Mouse (Mus musculus): ENCODE data around the gene Tuba4a.

Tuba4a gene

DNA sequence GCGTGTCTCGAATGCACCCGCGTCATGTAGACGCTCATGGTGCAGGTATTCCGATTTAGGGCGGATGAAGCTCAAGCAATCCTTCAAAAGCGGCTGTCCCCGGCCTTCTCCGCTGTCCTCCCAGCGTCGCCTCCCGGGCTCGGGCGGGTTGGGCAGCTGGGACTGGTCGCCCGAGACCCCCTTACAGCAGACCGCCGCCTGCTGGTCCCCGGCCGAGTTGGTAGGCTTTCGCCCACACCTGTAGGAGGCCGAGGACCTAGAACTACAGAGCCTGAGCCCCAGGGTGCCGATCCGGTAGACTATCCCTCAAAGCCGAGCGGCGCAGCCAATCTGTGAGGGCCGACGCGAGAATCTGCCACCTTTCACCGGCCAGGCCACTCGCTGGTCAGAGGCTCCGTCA lies at the start of gene Tuba4a:
Gene Tuba4a, minus strand, starts transcription at position 335 of the 400 bp plus-strand sequence.
- DNase-seq (ENCODE audit: low spot score) = no peak

DNA sequence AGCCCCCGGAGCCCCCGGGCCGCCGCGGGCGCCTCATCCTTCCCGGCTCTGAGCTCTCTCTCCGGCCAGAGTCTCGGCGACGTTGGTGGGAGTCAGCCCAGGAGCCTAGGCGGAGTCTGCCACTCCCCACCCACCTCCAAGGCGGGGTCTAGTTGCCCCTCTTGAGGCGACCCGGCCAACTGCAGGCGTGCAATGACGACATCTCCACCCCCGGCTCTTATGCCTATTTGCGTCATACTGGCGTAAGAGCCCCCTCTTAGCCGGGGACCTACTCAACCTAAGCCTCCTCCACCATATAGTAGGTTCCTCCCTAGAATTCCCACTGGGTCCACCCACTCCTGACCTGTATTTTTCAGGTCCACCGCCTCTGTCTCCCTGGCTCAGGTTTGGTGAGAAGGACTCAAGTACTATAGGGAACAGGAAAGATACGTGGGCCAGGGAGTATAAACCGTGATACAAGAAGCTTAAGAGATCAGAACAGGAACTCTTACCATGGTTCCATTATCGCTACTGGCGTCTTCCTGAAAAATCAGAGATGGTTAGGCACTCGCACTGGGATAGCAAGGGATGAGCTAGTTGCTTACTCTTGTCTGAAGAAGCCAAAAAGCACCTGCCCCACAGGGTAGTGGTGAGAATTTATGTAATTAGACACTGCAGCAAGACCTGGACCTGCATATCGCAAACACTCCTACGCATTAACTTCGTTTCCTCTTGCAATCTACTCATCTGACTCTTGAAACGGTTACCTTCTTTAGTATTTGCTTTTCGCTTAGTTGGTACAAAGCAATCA lies 44.6 kb upstream of the Tuba4a start, which contains the start of gene Ptprn:
Gene Ptprn, minus strand, starts transcription at position 412 of the 790 bp plus-strand sequence.
- DNase-seq (ENCODE audit: low spot score) = no peak

DNA sequence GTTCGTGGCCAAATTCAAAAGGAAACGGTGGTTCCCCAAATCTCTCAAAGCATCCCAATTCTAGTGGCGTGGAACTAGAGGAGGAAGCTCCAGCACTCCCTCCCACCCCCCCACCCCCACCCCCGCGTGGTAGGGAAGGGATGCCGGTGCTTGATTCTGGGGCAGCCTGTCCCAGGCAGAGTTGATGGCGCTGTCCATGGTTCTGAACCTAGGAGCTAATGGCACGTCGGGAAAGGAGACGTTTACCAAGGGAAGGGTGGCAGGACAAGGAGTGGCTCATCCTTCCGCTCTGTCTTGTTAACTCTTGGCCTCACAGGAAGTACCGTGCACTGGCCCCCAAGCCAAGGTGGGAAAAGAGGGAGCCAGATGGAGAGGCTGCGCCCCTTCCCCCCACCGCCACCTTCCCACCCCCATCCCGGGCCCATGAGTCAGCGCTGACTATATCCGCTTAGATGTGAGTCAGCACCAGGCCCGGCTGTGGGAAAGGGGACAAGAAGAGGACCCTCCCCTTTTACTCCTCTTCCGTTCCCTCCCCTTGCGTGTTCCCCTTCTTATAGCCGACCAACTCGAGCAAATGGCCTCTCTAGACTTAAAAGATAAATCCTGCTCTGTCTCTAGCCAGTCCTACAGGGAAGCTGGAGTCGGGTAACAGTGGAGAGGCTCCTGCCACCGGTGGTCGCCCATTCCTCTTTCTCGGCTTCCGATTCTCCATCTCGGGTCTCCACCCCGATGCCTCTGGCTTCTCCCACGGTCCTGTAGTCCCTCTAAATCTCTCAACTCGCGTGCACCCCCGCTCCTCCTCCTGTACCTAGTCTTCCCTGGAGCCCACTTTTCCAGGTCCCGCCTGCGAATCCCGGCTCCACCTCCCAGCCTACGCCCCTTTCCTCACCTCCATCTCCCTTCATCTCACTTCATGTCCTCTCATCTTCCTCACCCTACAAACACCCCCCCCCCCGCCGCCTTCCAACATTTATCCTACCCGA lies 43.6 kb upstream of the Tuba4a start:
- peak; percentile 75 for DNase-seq (ENCODE audit: low spot score)

DNA sequence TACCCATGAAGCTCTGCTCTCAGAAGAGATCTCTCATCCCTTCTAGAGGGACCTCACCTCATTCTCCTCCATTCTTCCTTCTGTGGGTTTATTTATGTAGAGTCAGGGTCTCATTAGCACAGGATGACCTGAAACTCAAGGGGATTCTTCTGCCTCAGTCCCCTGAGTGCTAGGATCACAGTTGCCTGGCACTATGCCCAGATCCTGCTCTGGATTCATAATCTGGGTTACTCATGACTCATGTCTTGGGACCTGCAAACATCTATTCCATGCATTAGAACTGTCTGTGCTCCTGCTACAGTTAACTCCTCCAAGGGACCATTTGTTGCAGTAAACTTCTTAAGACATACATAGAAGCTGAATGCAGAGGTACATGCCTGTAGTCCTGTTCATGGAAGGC lies 41.6 kb upstream of the Tuba4a start:
- no peak for DNase-seq (ENCODE audit: low spot score)

DNA sequence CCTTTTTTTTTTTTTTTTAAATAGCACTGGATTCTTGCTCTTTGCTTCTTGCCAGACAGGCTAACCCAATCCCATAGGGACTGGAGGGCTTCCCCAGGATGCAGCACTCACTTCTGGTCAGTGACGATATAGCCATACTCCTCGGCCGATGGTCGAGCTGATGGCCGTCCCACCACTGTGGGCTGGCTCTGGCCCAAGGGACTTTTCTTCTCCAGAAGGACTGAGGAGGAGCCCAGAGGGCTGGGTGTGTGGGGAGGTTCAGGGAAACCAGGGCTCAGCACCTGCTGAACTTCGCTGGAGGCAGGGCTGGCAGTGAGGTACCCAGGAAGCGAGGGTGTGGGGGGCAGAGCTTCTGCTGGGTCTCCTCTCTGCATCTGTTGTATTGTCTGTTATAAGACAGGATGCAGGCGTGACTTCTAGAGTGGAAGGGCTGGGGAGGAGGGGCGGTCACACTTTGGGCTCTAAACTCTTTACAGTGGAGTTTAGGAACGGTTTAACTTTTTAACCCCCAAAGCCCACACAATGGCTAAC lies 35.9 kb upstream of the Tuba4a start:
- no peak for DNase-seq (ENCODE audit: low spot score)

DNA sequence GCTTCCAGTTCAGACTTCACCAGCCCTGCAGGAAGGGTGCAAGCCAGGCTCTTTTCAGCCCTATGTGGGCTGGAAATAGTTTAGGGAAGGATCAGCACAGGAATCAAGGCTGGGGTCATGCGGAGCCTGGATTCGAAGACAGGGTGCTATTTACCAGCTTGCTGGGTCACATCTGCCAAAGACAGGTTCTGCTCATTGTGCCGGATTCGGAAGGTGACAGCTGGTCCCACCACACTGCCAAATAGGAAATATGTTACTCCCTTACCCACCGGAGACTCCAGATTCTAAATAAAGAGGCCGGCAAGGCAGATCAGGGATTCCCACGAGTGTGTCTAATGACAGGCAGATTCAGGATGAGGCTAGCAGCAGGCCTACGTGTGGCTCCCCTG lies 35.0 kb upstream of the Tuba4a start:
- no peak for DNase-seq (ENCODE audit: low spot score)

DNA sequence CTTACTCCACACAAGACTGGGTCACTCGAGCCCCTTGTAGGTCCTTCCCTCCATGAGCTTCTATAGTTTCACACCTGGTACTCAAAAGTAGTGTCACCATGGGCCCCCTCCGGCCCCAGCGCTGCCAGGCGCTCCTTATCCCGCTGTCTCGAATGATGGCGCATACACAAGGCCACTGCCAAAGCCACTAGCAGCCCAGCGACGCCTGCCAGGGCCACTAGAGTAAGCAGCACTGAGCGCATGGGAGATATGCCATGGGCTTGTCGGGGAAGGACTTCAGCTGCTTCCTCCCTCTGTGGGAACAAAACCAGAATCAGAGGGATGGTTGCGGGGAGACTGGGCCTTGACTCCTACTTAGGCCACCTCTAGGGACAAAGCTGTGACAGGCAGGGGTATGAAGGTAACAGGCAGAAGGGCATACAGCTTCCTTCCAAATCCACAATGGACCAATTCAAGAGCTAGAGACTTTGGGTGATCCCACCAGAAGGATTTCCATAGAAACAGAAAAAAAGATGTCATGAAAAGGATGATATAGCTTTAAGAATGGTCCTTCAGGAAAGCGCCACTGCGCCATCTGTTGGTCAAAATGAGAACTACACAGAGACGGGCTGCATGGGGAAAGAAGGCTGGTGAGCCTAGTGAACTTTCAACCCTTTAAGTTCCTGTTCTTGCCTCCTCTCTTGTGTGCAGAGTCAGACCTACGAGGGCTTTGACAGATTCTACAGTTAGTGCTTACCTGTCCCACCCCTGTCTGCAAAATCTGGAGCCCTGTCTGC lies 34.4 kb upstream of the Tuba4a start:
- peak; percentile 84 for DNase-seq (ENCODE audit: low spot score)

DNA sequence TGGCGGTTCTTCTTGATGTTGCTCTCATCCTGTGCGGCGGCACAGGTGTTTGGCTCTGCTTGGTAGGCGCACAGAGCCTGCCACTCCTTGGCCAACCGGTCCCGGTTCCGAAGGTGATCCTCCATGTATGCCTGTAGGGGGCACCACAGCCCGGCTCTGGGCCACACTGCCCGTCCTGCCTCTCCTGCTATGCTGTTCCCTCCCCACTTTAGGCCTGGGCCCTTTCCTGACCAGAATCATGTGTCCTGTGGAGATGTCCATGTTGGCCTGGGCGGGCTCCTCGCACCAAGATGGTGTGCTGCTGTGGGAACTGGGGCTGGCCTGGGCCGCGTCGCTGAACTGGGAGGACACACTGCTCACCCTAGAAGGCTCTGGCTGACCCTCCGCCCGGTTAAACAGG lies 33.4 kb upstream of the Tuba4a start:
- no peak for DNase-seq (ENCODE audit: low spot score)

DNA sequence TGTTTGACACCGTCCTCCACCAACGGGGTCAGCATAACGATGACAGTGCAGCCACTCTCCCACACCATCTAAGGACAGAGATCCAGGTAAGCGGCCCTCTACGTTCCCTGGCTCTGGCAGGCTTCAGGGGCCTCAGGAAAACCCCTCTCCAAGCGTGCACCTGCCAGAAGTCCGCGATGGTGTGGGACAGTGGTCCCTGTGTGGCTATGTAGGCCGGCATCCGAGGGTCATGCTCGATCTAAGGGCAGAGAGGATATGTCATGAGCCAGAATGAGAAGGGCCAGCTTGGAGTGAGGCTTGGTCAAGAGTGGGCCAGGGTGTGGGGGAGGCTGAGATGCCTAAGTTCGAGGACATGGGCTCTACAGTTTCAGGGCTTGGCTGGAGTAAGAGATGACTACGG lies 32.6 kb upstream of the Tuba4a start:
- DNase-seq (ENCODE audit: low spot score) = no peak

DNA sequence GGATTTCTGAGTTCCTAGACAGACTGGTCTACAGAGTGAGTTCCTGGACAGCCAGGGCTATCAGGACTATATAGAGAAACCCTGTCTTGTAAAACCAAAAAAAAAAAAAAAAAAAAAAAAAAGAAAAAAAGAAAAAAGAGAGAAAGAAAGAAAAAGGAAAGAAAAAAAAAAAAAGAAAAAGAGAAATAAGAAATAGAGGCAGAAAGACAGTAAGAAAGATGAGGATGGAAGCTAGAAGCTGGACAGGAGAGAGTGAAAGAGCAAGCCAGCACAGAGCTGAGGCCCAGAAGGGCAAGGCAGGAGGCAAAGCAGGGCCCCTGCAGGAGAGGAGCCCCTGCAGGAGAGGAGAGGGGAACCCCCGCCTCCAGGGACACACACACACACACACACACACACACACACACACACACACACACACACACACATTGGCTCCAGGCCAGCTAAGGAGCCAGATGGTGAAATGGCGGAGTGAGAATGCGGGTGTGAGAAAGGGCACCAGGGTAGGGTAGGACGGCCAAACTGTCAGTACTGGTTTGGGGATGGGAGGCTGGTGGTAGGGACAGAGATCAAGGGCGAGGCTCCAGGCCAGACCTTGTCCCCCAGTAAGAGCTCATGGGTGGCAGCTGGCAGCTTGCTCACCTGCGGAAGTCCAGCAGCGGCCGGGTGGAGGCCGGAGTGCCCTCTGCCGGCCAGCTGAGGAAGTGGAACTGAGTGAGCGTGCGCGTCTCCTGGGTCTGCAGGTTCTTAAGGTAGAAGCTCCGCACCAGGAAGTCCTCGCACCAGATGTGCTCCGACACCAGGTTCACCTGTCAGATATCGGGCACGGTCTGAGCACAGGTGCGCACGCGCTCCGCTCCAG lies 31.7 kb upstream of the Tuba4a start:
- peak; percentile 76 for DNase-seq (ENCODE audit: low spot score)

DNA sequence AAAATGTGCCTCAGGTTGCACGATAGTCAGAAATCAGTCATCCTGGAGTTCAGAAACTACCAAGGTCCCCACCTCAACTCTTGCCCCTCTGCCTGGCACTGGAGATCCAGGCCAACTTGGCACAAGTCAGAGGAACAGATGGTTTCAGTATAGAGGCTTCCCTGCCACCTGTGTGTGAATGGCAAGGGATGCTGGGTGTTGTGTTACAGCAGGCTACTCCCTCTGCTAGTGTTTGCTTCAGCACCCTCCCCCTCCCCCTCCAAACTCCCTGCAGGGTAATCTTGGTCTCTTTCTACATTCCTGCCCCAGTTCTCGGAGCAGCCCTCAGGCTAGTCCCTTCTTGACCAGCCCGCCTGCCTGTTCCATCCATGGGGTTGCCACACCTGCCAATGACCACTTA lies 30.8 kb upstream of the Tuba4a start:
- no peak for DNase-seq (ENCODE audit: low spot score)

DNA sequence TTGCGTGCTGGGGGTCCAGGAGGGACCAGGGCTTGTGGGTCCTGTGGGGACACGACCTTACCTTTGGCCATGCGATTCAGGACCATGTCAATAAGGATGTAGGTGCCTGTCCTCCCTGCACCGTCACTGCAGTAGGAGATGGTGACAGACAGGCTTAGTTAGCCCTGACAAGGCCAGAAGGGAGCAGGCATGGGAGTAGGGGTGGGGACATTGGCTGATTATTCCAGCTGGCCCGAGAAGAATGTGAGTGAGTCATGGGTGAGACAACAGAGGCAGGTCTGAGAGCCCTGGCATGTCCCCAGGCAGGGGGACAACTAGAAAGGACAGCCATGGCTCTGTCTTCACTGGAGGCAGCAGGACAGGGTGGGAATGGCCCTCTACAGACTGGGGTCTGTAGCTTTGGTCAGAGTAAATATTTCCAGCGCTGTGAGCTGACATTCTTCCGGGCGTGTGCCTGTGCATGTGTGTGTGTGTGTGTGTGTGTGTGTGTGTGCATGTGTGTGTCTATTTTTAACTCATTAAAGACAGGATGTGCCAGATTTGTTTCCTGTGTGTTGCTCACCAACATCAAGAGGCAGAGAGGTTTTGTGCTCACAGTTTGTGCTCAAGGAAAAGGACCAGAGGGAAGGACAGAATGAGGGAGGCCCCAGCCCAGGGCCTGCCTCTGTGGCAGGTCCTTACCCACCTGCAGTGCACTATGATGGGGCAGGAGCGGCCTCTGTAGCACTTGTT lies 28.5 kb upstream of the Tuba4a start:
- DNase-seq (ENCODE audit: low spot score) = peak; percentile 33

DNA sequence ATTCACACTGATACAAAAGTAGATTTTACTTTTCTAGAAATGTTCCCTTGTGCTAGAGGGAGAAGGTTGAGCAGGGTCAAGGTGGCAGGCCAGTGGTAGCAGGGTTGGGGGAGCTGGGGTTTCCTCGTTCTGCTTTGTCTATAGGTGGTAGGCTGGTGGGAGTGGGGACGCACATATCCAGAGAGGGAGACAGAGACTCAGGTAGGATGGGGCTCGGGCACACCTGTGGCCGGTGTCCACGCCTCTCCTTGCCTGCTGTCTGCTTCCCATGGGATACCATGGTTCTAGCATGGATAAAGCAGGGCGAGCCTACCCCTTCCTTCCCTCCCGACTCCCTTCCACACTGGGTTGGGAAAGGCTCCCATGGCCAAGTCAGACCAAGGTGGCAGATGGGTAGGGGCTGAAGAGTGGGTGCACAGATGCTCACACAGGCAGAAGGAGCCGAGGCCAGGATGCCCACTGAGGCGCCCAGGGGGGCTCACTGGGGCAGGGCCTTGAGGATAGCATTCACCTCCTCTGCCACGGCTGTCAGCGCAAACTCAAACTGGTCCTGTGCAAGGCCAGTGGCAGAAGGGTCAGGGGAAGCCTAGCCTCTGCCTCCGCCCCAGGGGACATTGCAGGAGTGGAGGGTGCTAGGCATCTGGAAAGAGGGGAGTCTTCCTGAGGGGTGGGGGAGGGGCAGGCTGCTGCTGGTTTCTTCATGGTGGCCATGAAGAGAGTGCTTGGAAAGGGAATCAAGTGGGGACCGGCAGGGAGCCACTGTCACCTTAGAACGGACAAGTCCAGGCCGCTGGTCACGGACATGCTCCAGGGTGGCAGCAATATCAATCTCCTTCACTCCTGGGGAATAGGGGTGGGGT lies 27.6 kb upstream of the Tuba4a start:
- DNase-seq (ENCODE audit: low spot score) = no peak

DNA sequence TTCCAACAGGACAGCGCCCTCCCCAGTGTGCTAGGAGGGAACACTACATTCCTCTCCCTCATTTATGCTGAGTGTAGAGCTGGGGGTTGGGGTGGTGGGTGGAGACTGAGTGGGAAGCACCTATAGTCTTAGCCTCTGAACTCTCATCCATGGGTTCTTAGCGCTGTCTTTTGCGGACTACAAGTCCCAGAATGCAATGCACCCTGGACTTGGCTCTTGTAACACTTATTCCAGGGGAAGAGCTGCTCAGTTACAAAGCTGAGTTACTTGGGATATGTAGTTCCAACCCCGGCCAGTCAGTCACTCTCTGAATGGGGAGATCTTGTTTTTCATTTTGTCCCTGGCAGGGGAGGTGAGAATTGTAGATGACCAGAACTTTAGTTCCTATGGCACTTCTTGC lies 25.2 kb upstream of the Tuba4a start:
- no peak for DNase-seq (ENCODE audit: low spot score)

DNA sequence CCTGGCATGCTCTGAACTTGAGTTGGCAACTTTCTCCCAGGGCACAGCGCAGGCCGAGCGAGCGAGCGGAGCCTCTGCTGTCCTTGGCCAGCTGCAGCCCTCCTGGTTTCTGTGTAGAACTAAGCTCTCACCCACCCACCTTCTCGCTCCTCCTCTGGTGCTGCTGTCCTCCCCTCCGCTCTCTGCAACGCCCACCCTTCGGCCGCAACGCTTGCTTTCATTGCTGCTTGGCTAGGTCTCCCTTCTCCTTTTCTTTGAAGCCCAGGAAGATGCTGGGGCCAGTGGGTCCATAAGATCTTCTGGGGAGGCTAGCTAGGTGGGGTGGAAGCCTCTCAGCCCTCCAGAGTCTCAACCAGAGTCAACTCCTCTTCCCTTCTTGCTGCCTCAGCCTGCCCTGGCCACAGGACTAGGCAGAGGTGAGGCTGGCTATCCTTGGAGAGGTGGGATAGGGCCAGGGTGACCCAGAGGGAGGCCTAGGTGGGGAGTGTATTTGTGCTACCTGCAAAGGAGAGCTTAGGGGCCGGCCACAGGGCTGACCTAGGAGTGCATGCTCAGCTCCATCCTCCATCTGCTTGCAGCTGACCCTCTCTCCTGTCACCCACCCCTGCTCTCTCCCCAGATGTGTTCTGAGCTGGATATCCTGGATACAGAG lies 24.6 kb upstream of the Tuba4a start:
- no peak for DNase-seq (ENCODE audit: low spot score)

DNA sequence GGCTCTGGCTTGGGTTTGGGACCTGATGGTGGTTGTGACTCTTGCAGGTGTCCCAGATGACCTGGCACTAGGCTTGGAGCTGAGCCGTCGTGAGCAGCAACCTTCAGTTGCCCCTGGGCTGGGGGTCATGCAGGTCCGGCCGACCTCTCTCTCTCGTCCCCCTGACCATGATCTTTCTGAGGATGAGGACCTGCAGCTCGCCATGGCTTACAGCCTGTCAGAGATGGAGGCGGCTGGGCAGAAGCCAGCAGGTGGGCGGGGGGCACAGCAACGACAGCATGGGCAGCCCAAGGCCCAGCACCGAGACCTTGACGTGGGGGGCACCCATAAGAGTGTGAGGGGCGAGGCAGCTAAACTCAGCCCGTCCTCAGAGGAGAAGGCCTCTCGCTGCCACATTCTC lies 23.7 kb upstream of the Tuba4a start:
- no peak for DNase-seq (ENCODE audit: low spot score)

DNA sequence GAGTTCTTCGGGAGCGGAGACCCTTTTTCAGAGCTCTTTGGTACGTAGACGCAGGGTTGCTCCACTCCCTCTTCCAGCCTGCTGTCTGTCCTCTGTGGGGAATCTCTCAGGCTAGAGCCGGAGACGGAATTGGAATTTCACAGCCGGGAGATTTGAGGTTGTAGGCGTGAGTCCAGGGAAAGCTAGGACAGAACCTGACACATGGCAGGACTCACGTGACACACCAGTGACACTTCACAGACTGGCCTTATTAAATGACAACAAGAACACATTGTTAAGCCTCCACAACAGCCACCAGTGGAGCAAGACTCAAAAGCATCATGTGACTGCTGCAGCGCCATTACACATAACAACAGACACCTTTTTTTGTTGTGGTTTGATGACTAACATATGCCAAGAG lies 19.9 kb upstream of the Tuba4a start:
- DNase-seq (ENCODE audit: low spot score) = no peak

DNA sequence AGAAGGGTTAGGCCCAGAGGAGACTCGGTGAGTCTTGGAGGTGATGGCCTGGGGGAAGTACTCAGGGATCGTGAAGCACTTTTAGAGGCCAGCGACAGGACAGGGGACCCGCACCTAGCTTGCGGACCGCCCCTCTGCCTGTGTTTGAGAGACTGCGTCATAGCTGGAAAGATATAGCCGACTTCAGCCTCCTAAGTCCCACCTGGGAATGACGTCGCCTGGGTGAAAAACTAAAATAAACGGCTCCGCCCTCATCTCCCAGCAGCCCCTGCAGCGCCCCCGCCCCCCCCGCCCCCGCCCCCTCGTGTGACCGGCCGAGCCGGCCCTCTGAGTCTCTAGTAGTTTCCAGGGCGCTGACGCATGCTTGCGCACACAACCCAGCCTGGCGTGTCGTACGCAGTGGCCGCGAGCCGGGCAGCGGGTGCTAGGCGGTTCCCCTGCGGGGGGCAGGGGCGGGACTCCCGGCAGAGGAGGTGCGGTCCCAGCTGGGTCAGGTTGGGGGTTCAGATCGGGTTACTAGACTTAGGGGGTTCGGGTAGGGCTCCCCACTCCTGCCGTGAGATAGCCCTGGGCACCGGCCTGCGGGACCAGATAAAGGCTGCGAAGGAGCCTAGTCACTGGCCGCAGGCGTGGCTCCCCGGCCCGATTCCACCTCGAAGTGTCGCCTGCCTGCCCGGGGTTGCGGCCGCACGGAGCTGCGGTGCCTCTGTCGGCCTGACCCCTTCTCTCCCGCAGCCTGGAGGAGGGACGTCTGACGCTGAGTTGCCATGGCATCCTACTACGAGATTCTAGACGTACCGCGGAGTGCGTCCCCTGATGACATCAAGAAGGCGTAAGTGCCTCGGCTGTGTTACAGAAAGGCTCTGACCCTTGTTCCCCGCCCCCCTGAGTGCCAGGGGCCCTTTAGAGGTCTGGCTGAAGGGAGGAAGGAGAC lies 16.7 kb upstream of the Tuba4a start, which contains the start of gene Dnajb2:
Gene Dnajb2, plus strand, starts transcription at position 290 of the 934 bp plus-strand sequence.
- peak; percentile 81 for DNase-seq (ENCODE audit: low spot score)
